Mouse (Mus musculus): ENCODE measurements around the gene Jund. TPM values are rescaled to one million over a fixed set of nuclear protein-coding genes. Genes with fewer than 3 reads are reported as not detected.

Gene Jund
- total RNA-seq, 2 experiments from 2014 or later, result 178 to 214 TPM

DNA sequence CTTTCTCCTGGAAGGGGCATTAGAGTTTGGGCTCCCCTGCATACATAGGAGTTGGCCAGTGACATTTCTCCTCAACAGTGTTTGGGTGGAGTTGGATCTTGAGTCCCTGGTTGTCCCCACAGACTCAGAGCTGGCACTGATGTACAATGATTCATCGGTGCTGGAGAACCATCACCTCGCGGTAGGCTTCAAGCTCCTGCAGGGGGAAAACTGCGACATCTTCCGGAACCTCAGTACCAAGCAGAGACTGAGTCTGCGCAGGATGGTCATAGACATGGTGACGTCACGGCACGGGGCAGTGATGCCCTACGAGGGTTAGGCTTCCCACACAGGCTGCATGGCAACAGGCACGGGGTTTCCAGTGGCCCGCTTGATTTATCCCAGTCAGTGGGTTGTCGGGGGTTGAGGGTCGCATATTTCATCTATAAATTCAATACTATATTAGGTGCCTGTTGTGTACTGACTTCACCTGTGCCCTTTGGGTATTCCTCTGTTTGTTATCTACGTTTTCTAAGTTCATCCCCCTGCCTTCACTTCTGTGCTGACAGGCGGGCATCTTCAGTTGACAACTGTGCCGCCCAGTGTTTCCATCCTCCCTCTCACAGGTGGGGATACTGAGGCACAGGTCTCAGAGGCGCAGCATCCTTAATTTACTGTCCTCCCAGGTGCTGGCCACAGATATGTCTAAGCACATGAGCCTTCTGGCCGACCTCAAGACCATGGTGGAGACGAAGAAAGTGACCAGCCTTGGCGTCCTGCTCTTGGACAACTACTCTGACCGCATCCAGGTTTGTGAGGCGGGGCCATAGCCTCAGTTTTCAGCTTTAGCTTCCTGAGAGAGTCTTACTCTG lies 49.7 kb downstream of the Jund start:
- DNase-seq, result no peak
- intact Hi-C loops (cut with DNase I), result no loop called here

DNA sequence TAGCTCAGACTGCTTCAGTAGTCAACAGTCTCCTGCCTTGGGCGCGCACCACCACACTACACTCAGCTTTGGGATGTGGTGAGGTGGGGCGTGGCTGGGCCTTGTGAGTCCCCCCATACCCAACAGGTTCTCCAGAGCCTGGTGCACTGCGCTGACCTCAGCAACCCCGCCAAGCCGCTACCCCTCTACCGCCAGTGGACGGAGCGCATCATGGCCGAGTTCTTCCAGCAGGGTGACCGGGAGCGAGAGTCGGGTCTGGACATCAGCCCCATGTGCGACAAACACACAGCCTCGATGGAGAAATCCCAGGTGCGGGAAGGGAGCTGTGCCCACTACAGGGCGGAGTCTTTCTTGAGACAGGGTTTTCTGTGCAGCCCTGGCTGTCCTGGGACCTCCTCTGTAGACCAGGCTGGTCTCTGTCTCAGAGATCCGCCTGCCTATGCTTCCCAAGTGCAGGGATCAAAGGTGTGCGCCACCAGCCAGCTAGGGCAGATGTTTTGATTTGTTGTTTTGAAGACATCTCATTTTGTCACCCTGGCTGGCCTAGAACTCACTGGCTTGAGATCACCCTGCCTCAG lies 50.4 kb downstream of the Jund start:
- DNase-seq, result no peak
- intact Hi-C loops (cut with DNase I), result no loop called here

Other genes with a start within 250 kb of the Jund start
- gene Klhl26, start 222.0 kb upstream of the Jund start, total RNA-seq (2021), result 1 to 10 TPM; 8.4 to 8.9 TPM
- not detected for gene Tmem59l, start 211.6 kb upstream of the Jund start, total RNA-seq (2021)
- gene Crlf1, start 205.8 kb upstream of the Jund start, total RNA-seq (2021), result under 1 TPM; 0.38 to 0.72 TPM
- 100 to 1,000 TPM; 108 to 114 TPM for gene Rex1bd, start 192.2 kb upstream of the Jund start, total RNA-seq (2021)
- gene Uba52, start 188.1 kb upstream of the Jund start, total RNA-seq (2021), result 1,000 to 10,000 TPM; 1,604 to 1,683 TPM
- gene Fkbp8, start 171.2 kb upstream of the Jund start, total RNA-seq (2021), result 100 to 1,000 TPM; 185 to 190 TPM
- gene Kxd1, start 171.0 kb upstream of the Jund start, total RNA-seq (2021), result 10 to 100 TPM; 79.5 to 81.3 TPM
- 10 to 100 TPM; 15.9 to 17.9 TPM for gene Ell, start 159.5 kb upstream of the Jund start, total RNA-seq (2021)
- gene Isyna1, start 104.6 kb upstream of the Jund start, total RNA-seq (2021), result 10 to 100 TPM; 25.8 to 29.6 TPM
- 10 to 100 TPM; 54.7 to 55.6 TPM for gene Ssbp4, start 90.1 kb upstream of the Jund start, total RNA-seq (2021)
- 1 to 10 TPM; 1.1 to 1.6 TPM for gene Lrrc25, start 82.8 kb upstream of the Jund start, total RNA-seq (2021)
- 1 to 10 TPM in 1 of 2 experiments, under 1 TPM in 1; 0.86 to 1.1 TPM for gene Gdf15, start 66.5 kb upstream of the Jund start, total RNA-seq (2021)
- gene Pgpep1, start 38.6 kb upstream of the Jund start, total RNA-seq (2021), result 10 to 100 TPM; 39.6 to 42.9 TPM
- gene Lsm4, start 25.7 kb upstream of the Jund start, total RNA-seq (2021), result 10 to 100 TPM; 82.8 to 94.1 TPM
- gene Iqcn, start 4.5 kb downstream of the Jund start, total RNA-seq (2021), result under 1 TPM in 1 of 2 experiments, not detected in 1; 0.07 TPM
- not detected for gene Gm3336, start 19.6 kb downstream of the Jund start, total RNA-seq (2021)
- 1 to 10 TPM; 2.0 to 4.0 TPM for gene Pde4c, start 24.8 kb downstream of the Jund start, total RNA-seq (2021)
- gene Rab3a, start 55.7 kb downstream of the Jund start, total RNA-seq (2021), result 10 to 100 TPM; 37.3 to 38.9 TPM
- 10 to 100 TPM; 32.0 to 39.7 TPM for gene Mpv17l2, start 62.0 kb downstream of the Jund start, total RNA-seq (2021)
- gene Pik3r2, start 77.8 kb downstream of the Jund start, total RNA-seq (2021), result 10 to 100 TPM; 37.1 to 40.2 TPM
- gene Mast3, start 106.1 kb downstream of the Jund start, total RNA-seq (2021), result 1 to 10 TPM; 7.9 to 9.3 TPM
- under 1 TPM in 1 of 2 experiments, not detected in 1; 0.53 TPM for gene Il12rb1, start 109.5 kb downstream of the Jund start, total RNA-seq (2021)
- gene Arrdc2, start 140.8 kb downstream of the Jund start, total RNA-seq (2021), result 10 to 100 TPM in 1 of 2 experiments, 1 to 10 TPM in 1; 4.7 to 18.5 TPM
- gene Kcnn1, start 164.3 kb downstream of the Jund start, total RNA-seq (2021), result 1 to 10 TPM; 3.1 to 3.7 TPM
- 10 to 100 TPM; 40.9 to 41.1 TPM for gene Ccdc124, start 175.0 kb downstream of the Jund start, total RNA-seq (2021)
- under 1 TPM in 1 of 2 experiments, not detected in 1; 0.10 TPM for gene Slc5a5, start 193.8 kb downstream of the Jund start, total RNA-seq (2021)
- 1,000 to 10,000 TPM; 1,171 to 1,193 TPM for gene Rpl18a, start 198.5 kb downstream of the Jund start, total RNA-seq (2021)
- 10 to 100 TPM; 31.0 to 32.3 TPM for gene Map1s, start 207.0 kb downstream of the Jund start, total RNA-seq (2021)